Mouse (Mus musculus): ENCODE results near the gene Atn1. TPM values are rescaled to one million over a fixed set of nuclear protein-coding genes. Genes with fewer than 3 reads are reported as not detected.
A peak's percentile ranks its signal among the peaks of the same experiment; 100 is the strongest.

Gene Atn1
- polyA plus RNA-seq, 1 experiment from 2014 or later: 9.3 TPM

- WGBS: 91% methylated on average over 2 of the region's 2 CpGs
- H3K9me3 ChIP-seq (replicated peaks): no peaks in the 10 kb centered on the region
- no peak for ATAC-seq (replicated peaks; ENCODE audit: insufficient number of reproducible peaks, insufficient read depth, low FRiP score, low read depth)
- H3K36me3 ChIP-seq: peaks cover 50% of the 10 kb centered on the region
- no peak overlapping the region for H3K27ac ChIP-seq
- no peak overlapping the region for H3K4me3 ChIP-seq
- no peaks in the 10 kb centered on the region for H3K27me3 ChIP-seq
- no peak overlapping the region for H3K4me2 ChIP-seq
- peaks cover 15% of the 10 kb centered on the region for H3K4me1 ChIP-seq (replicated peaks)
- H3K9ac ChIP-seq: no peak overlapping the region
Observed at GRCm38 (mm10) chr6:124704417-124704816, 51.9 kb downstream of the Atn1 start.

- WGBS: 59% methylated on average over 7 of the region's 7 CpGs
- H3K4me3 ChIP-seq: no peak overlapping the region
- H3K9ac ChIP-seq: no peak overlapping the region
- peaks cover 50% of the 10 kb centered on the region for H3K36me3 ChIP-seq
- no peaks in the 10 kb centered on the region for H3K27me3 ChIP-seq
- no peak for ATAC-seq (replicated peaks; ENCODE audit: insufficient number of reproducible peaks, insufficient read depth, low FRiP score, low read depth)
- no peak overlapping the region for H3K27ac ChIP-seq
- no peaks in the 10 kb centered on the region for H3K9me3 ChIP-seq (replicated peaks)
- H3K4me1 ChIP-seq (replicated peaks): peaks cover 14% of the 10 kb centered on the region
- no peak overlapping the region for H3K4me2 ChIP-seq
Observed at GRCm38 (mm10) chr6:124703789-124704188, 52.5 kb downstream of the Atn1 start.

- H3K4me2 ChIP-seq: no peak overlapping the region
- ATAC-seq (replicated peaks; ENCODE audit: insufficient number of reproducible peaks, insufficient read depth, low FRiP score, low read depth): peak; percentile 48; the same call in 1 of the 2 replicates
- H3K9ac ChIP-seq: no peak overlapping the region
- WGBS: 43% methylated on average over 3 of the region's 3 CpGs
- no peak overlapping the region for H3K4me3 ChIP-seq
- peaks cover 43% of the 10 kb centered on the region for H3K36me3 ChIP-seq
- no peaks in the 10 kb centered on the region for H3K9me3 ChIP-seq (replicated peaks)
- no peak overlapping the region for H3K27ac ChIP-seq
- peaks cover 14% of the 10 kb centered on the region for H3K4me1 ChIP-seq (replicated peaks)
- no peaks in the 10 kb centered on the region for H3K27me3 ChIP-seq
Observed at GRCm38 (mm10) chr6:124702784-124703103, 53.6 kb downstream of the Atn1 start.

- Histone ChIP-seq H3K27ac (no peak overlapping the region), H3K36me3 (peaks cover 43% of the 10 kb centered on the region), H3K9me3 (replicated peaks) (no peaks in the 10 kb centered on the region), H3K4me1 (replicated peaks) (peaks cover 14% of the 10 kb centered on the region), H3K9ac (no peak overlapping the region), H3K27me3 (no peaks in the 10 kb centered on the region), H3K4me2 (no peak overlapping the region), H3K4me3 (no peak overlapping the region)
- WGBS: 92% methylated on average over 17 of the region's 17 CpGs
- no peak for ATAC-seq (replicated peaks; ENCODE audit: insufficient number of reproducible peaks, insufficient read depth, low FRiP score, low read depth)
Observed at GRCm38 (mm10) chr6:124702102-124702783, 54.1 kb downstream of the Atn1 start.

GRCm38 (mm10) chr6:124701338-124701737 is 55.0 kb downstream of the Atn1 start:
- Histone ChIP-seq H3K27me3 (no peaks in the 10 kb centered on the region), H3K9ac (no peak overlapping the region), H3K4me3 (no peak overlapping the region), H3K4me1 (replicated peaks) (peaks cover 14% of the 10 kb centered on the region), H3K9me3 (replicated peaks) (no peaks in the 10 kb centered on the region), H3K27ac (no peak overlapping the region), H3K4me2 (no peak overlapping the region), H3K36me3 (peaks cover 43% of the 10 kb centered on the region)
- no peak; the same call in 1 of the 2 replicates for ATAC-seq (replicated peaks; ENCODE audit: insufficient number of reproducible peaks, insufficient read depth, low FRiP score, low read depth)
- WGBS: 71% methylated on average over 8 of the region's 8 CpGs

- Histone ChIP-seq H3K4me2 (no peak overlapping the region), H3K27ac (peak overlapping the region; percentile 48), H3K4me1 (replicated peaks) (peaks cover 14% of the 10 kb centered on the region), H3K27me3 (no peaks in the 10 kb centered on the region), H3K36me3 (peaks cover 36% of the 10 kb centered on the region), H3K9ac (no peak overlapping the region), H3K9me3 (replicated peaks) (no peaks in the 10 kb centered on the region), H3K4me3 (no peak overlapping the region)
- 75% methylated on average over 11 of the region's 11 CpGs for WGBS
- peak; percentile 37 for ATAC-seq (replicated peaks; ENCODE audit: insufficient number of reproducible peaks, insufficient read depth, low FRiP score, low read depth)
Observed at GRCm38 (mm10) chr6:124699962-124700610, 56.2 kb downstream of the Atn1 start.

- Histone ChIP-seq H3K4me3 (no peak overlapping the region), H3K27me3 (no peaks in the 10 kb centered on the region), H3K27ac (no peak overlapping the region), H3K4me2 (no peak overlapping the region), H3K9me3 (replicated peaks) (no peaks in the 10 kb centered on the region), H3K4me1 (replicated peaks) (peaks cover 19% of the 10 kb centered on the region), H3K9ac (no peak overlapping the region), H3K36me3 (peaks cover 29% of the 10 kb centered on the region)
- WGBS: 88% methylated on average over 4 of the region's 4 CpGs
- no peak for ATAC-seq (replicated peaks; ENCODE audit: insufficient number of reproducible peaks, insufficient read depth, low FRiP score, low read depth)
Observed at GRCm38 (mm10) chr6:124699366-124699765, 57.0 kb downstream of the Atn1 start.

- ATAC-seq (replicated peaks; ENCODE audit: insufficient number of reproducible peaks, insufficient read depth, low FRiP score, low read depth): no peak
- H3K9me3 ChIP-seq (replicated peaks): no peaks in the 10 kb centered on the region
- peaks cover 25% of the 10 kb centered on the region for H3K4me1 ChIP-seq (replicated peaks)
- H3K4me3 ChIP-seq: no peak overlapping the region
- no peak overlapping the region for H3K4me2 ChIP-seq
- WGBS: 82% methylated on average over 6 of the region's 6 CpGs
- no peaks in the 10 kb centered on the region for H3K27me3 ChIP-seq
- H3K36me3 ChIP-seq: peaks cover 22% of the 10 kb centered on the region
- H3K9ac ChIP-seq: no peak overlapping the region
- H3K27ac ChIP-seq: no peak overlapping the region
Observed at GRCm38 (mm10) chr6:124698751-124699150, 57.6 kb downstream of the Atn1 start.

GRCm38 (mm10) chr6:124696441-124697150 is 59.7 kb downstream of the Atn1 start:
- H3K4me1 ChIP-seq (replicated peaks): peaks cover 32% of the 10 kb centered on the region
- H3K9me3 ChIP-seq (replicated peaks): no peaks in the 10 kb centered on the region
- H3K27ac ChIP-seq: no peak overlapping the region
- peaks cover under 1% of the 10 kb centered on the region; the same call in 1 of the 2 replicates for H3K36me3 ChIP-seq
- no peaks in the 10 kb centered on the region for H3K27me3 ChIP-seq
- H3K9ac ChIP-seq: no peak overlapping the region
- 81% methylated on average over 7 of the region's 7 CpGs for WGBS
- H3K4me3 ChIP-seq: no peak overlapping the region
- no peak for ATAC-seq (replicated peaks; ENCODE audit: insufficient number of reproducible peaks, insufficient read depth, low FRiP score, low read depth)
- no peak overlapping the region for H3K4me2 ChIP-seq

- no peak overlapping the region for H3K4me3 ChIP-seq
- no peaks in the 10 kb centered on the region for H3K36me3 ChIP-seq
- WGBS: 66% methylated on average over 15 of the region's 15 CpGs
- no peaks in the 10 kb centered on the region for H3K9me3 ChIP-seq (replicated peaks)
- no peaks in the 10 kb centered on the region for H3K27me3 ChIP-seq
- H3K4me1 ChIP-seq (replicated peaks): peaks cover 18% of the 10 kb centered on the region
- ATAC-seq (replicated peaks; ENCODE audit: insufficient number of reproducible peaks, insufficient read depth, low FRiP score, low read depth): peak; percentile 73
- H3K4me2 ChIP-seq: no peak overlapping the region
- H3K9ac ChIP-seq: no peak overlapping the region
- H3K27ac ChIP-seq: peak overlapping the region; percentile 73
Observed at GRCm38 (mm10) chr6:124694166-124694955, 62.0 kb downstream of the Atn1 start.

Data from heart, embryonic 15.5 days (tissue).